ENCODE assay signal across 15 mouse cellular contexts in the genomic region with DNA sequence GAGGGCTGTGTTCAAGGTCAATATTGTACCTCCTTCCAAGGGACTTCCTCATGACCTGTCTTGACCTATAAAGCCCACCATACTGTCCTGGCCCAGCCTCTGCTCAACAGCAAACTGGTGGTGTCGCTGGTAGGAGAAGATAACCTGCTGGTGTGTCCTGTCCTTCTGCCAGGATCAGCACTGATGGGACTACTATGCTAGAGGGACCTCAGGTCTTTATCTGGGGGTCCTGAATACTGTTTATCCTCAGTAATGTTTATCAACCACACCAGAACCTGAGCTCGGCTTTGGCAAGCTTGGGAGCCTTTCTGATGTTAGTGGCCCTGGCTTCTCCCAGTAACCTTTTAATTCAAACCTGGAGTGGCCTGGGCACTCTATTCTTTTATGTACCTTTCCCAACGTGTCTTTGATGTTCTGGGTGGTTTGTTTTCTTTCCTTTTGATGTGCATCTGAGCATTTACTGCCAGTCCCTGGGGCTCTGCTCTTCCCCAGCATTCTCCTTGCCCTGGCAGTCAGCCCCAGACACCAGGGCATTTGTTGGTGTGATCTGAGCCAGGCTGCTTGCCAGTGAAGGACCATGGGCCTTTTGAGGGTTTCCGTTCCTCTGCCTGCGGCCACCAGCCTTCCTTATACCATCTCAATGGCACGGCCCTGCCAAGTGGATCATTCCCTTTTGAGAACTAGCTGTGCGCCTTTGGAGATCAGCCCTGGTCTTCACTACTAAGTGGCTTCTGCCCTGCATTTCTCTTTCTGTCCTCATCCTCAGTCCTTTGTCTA. TPM values are rescaled to one million over a fixed set of nuclear protein-coding genes. Genes with fewer than 3 reads are reported as not detected.
DNase-seq lines count a peak whose midpoint lies in the region; ATAC-seq and TF ChIP-seq lines count a peak whose summit lies in the region.
"Had no signal": no experiment of that assay in that cellular context is flagged by ENCODE, and none has a peak within 500 bp of the region (broad histone marks: within the 10 kb centered on the region; RNA-seq: fewer than 3 reads in every experiment).

No protein-coding gene starts in this region.

- no peak overlapping the region for H3K4me3 ChIP-seq in midbrain, postnatal 0 days (ENCODE audit: low read depth, low read length)
- no peak overlapping the region for H3K4me3 ChIP-seq in midbrain, embryonic 10.5 days
- H3K4me3 ChIP-seq: heart, adult 2 months; limb, embryonic 13.5 days; myocyte had no signal

- H3K4me2 ChIP-seq in midbrain, postnatal 0 days (ENCODE audit: low read depth, low read length, poor library complexity, severe bottlenecking) = no peak overlapping the region
- H3K4me2 ChIP-seq: limb, embryonic 13.5 days had no signal

- H3K27ac ChIP-seq in midbrain, postnatal 0 days (ENCODE audit: low read depth, low read length) = no peak overlapping the region
- no peak overlapping the region for H3K27ac ChIP-seq in midbrain, embryonic 10.5 days (replicated peaks)
- H3K27ac ChIP-seq: heart, adult 2 months; limb, embryonic 13.5 days had no signal

- H3K9me3 ChIP-seq in midbrain, postnatal 0 days (ENCODE audit: low read length) = no peaks in the 10 kb centered on the region
- no peaks in the 10 kb centered on the region for H3K9me3 ChIP-seq in midbrain, embryonic 10.5 days (replicated peaks)
- H3K9me3 ChIP-seq: limb, embryonic 13.5 days had no signal

- H3K9ac ChIP-seq in midbrain, postnatal 0 days (replicated peaks; ENCODE audit: low read length, poor library complexity, severe bottlenecking) = no peak overlapping the region
- H3K9ac ChIP-seq: limb, embryonic 13.5 days had no signal

- no peak for ATAC-seq in midbrain, postnatal 0 days (ENCODE audit: low FRiP score)
- 0 out of 2 replicates have a peak, but pooled peaks have one; percentile 17 for ATAC-seq in granulocyte monocyte progenitor cell, adult 5-6 weeks (replicated peaks; ENCODE audit: poor library complexity, severe bottlenecking)
- ATAC-seq: intestine, postnatal 0 days had no signal

- no peaks in the 10 kb centered on the region for H3K27me3 ChIP-seq in midbrain, postnatal 0 days (ENCODE audit: insufficient read depth, low read length)
- H3K27me3 ChIP-seq in midbrain, embryonic 10.5 days (ENCODE audit: low read depth, poor library complexity, severe bottlenecking) = no peaks in the 10 kb centered on the region
- H3K27me3 ChIP-seq: limb, embryonic 13.5 days had no signal

- intact Hi-C loops in heart, postnatal 25 days (cut with DNase I) = no loop called here

- no peak for TF ChIP-seq CTCF in midbrain, postnatal 0 days (IDR thresholded peaks at IDR 0.05)

- 68% methylated on average over 7 of the region's 7 CpGs for WGBS in midbrain, postnatal 0 days
- 81% methylated on average over 7 of the region's 7 CpGs for WGBS in midbrain, embryonic 10.5 days

- no peaks in the 10 kb centered on the region for H3K36me3 ChIP-seq in midbrain, postnatal 0 days (ENCODE audit: insufficient read depth, low read length)
- no peaks in the 10 kb centered on the region for H3K36me3 ChIP-seq in midbrain, embryonic 10.5 days
- H3K36me3 ChIP-seq: limb, embryonic 13.5 days had no signal

- H3K4me1 ChIP-seq in midbrain, postnatal 0 days (ENCODE audit: insufficient read depth, low read length) = no peaks in the 10 kb centered on the region
- no peaks in the 10 kb centered on the region for H3K4me1 ChIP-seq in midbrain, embryonic 10.5 days
- H3K4me1 ChIP-seq: limb, embryonic 13.5 days had no signal

- DNase-seq in adrenal gland, adult (ENCODE audit: inconsistent age in 2 of 2, low spot score in 1 of 2) = peak; percentile 48 to 68
- no peak for DNase-seq in adrenal gland, adult 18-20 months (ENCODE audit: low spot score in 2 of 2)
- DNase-seq in midbrain, postnatal 0 days (ENCODE audit: low spot score) = peak; percentile 70
- DNase-seq in midbrain, embryonic 10.5 days (ENCODE audit: low spot score) = no peak
- peak; percentile 28 for DNase-seq in right cerebral cortex, postnatal 4 days
- no peak for DNase-seq in heart, postnatal 25 days (ENCODE audit: low spot score)
- DNase-seq in natural killer cell, adult 2 months (ENCODE audit: low spot score in 2 of 2) = no peak
- DNase-seq: adrenal gland, postnatal 25 days; heart, postnatal 4 days; lung, adult 18-20 months had no signal

RNA-seq across cellular contexts. Expression of gene Gas7, which starts 46.4 kb away (rescaled TPM):
- 10 to 100 TPM; 35.5 to 52.9 TPM for total RNA-seq in adrenal gland, adult 18-20 months (2021)
- total RNA-seq in midbrain, postnatal 0 days (2014; rRNA removed) = 118 and 135 TPM in 2 replicates
- polyA plus RNA-seq in midbrain, postnatal 0 days (2015; fragmentation: Nextera tagmentation; extraction: Ambion mirVana) = 80.3 and 82.1 TPM in 2 replicates
- polyA plus RNA-seq in midbrain, embryonic 10.5 days (2016; fragmentation: Nextera tagmentation; extraction: Ambion mirVana) = 2.9 and 3.4 TPM in 2 replicates
- total RNA-seq in granulocyte monocyte progenitor cell, adult 5-6 weeks (2014; fragmentation: Nextera tagmentation) = 17.3 and 18.8 TPM in 2 replicates
- total RNA-seq in granulocyte monocyte progenitor cell, adult 5-6 weeks (2017) = 10.1 and 12.3 TPM in 2 replicates
- 10 to 100 TPM; 11.0 to 12.5 TPM for total RNA-seq in heart, postnatal 25 days (2021)

Comparison
In these comparisons a context has a peak if more than half of its experiments do, and no peak if none do; other contexts are left out.
1. DNase-seq: peak in adrenal gland, adult (2 of 2), midbrain, postnatal 0 days (single experiment) and right cerebral cortex, postnatal 4 days (single experiment); none in adrenal gland, adult 18-20 months (0 of 2), midbrain, embryonic 10.5 days (single experiment), heart, postnatal 25 days (single experiment) and natural killer cell, adult 2 months (0 of 2).